Mouse (Mus musculus): ENCODE measurements at regions not wholly inside any gene's neighbourhood (a gene's known extent, or its start where the extent isn't known, plus 50 kb on each side); places are given as distances from the start of the nearest gene placed in this dataset.

GRCm38 (mm10) chr3:104295856-104296255 is 75.7 kb upstream of the Magi3 start:
- no peak for DNase-seq (ENCODE audit: low spot score in 2 of 2)

- no peak for DNase-seq (ENCODE audit: low spot score in 2 of 2)
These were observed 75.0 kb upstream of the Magi3 start for GRCm38 (mm10) chr3:104295015-104295719.

GRCm38 (mm10) chr3:104293869-104294268 is 73.7 kb upstream of the Magi3 start:
- no peak for DNase-seq (ENCODE audit: low spot score in 2 of 2)

- DNase-seq (ENCODE audit: low spot score in 2 of 2) = no peak
These were observed 69.0 kb upstream of the Magi3 start for GRCm38 (mm10) chr3:104288970-104289680.

GRCm38 (mm10) chr3:104287900-104288299 is 67.7 kb upstream of the Magi3 start:
- DNase-seq (ENCODE audit: low spot score in 2 of 2) = no peak

- no peak for DNase-seq (ENCODE audit: low spot score in 2 of 2)
These were observed 64.8 kb upstream of the Magi3 start for GRCm38 (mm10) chr3:104284961-104285360.

GRCm38 (mm10) chr3:104283855-104284254 is 63.7 kb upstream of the Magi3 start:
- no peak for DNase-seq (ENCODE audit: low spot score in 2 of 2)

- no peak for DNase-seq (ENCODE audit: low spot score in 2 of 2)
These were observed 59.3 kb upstream of the Magi3 start for GRCm38 (mm10) chr3:104279505-104279904.

GRCm38 (mm10) chr3:104274718-104275302 is 54.6 kb upstream of the Magi3 start:
- no peak for DNase-seq (ENCODE audit: low spot score in 2 of 2)

- DNase-seq (ENCODE audit: low spot score in 2 of 2) = no peak
These were observed 53.9 kb upstream of the Magi3 start for GRCm38 (mm10) chr3:104274084-104274483.
